Mouse (Mus musculus): ENCODE results near the gene Espn. TPM values are rescaled to one million over a fixed set of nuclear protein-coding genes. Genes with fewer than 3 reads are reported as not detected.
A peak's percentile ranks its signal among the peaks of the same experiment; 100 is the strongest.

Espn gene
- polyA plus RNA-seq, 1 experiment from 2014 or later, result 13.8 TPM

DNA sequence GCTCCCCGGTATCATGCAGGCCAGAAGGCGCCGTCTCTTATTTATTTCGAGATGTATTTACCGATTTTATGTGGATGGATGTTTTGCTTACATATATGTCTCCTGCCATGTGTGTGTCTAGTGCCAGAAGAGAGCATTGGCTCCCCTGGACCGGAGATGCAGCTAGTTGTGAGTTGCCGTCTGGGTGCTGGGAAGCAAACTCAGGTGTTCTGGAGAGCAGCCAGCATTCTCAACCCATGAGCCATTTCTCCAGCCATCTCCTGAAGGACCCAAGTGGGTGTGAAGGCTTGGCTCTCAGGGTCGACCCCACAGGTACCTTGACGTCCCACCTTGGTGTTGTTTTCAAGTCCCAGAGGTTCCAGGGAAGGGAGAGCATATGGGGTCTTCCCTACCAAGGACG lies 30.0 kb upstream of the Espn start:
- WGBS, result 82% methylated on average over 10 of the region's 10 CpGs
- no peak for DNase-seq (ENCODE audit: low spot score)
- TF ChIP-seq EP300 (optimal IDR thresholded peaks at IDR 0.05) (no peak), CTCF (IDR thresholded peaks at IDR 0.05; ENCODE audit: low read depth) (no peak)

DNA sequence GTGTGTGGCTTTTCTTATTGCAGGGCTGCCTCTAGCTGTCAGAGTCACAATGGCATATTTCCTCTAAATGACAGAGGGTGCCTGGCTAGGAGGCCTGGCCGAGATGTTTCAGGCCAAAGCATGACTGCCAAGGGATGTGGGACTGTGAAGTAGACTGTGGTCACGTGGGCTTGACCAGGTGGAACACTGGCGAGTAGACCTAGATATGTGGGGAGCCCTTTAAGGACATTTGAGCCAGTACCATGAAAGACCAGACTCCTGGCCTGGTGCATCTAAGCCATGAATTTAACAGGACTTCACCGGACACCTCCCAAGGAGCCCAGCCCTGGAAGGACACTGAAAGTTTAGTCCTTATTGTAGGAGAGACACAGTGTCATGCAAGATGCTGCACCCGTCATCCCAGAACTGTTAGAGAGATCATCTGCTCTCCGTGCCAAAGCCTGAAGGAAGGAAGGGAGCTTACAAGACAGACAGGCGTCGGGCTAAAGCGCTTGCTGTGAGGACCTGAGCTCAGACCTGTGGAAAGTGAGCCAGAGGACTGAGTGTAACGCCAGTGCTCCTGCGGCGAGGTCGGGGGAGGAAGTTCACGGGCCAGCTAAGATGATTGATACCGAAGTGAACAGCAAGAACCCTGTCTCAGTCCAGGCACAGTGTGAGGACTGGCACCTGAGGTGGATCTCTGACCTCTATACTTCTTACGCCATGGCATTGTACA lies 27.9 kb upstream of the Espn start:
- no peak overlapping the region for H3K9ac ChIP-seq (ENCODE audit: low read length)
- H3K4me2 ChIP-seq (replicated peaks; ENCODE audit: low read depth), result no peak overlapping the region
- no peaks in the 10 kb centered on the region for H3K27me3 ChIP-seq (ENCODE audit: control insufficient read depth, insufficient read depth, low read length)
- 0 out of 2 replicates have a peak, but pooled peaks cover 8% of the 10 kb centered on the region for H3K4me1 ChIP-seq (replicated peaks; ENCODE audit: control insufficient read depth, insufficient read depth)
- 88% methylated on average over 16 of the region's 16 CpGs for WGBS
- H3K27ac ChIP-seq (replicated peaks), result no peak overlapping the region
- no peaks in the 10 kb centered on the region for H3K36me3 ChIP-seq (ENCODE audit: control insufficient read depth, insufficient read depth, low read length)
- no peaks in the 10 kb centered on the region for H3K9me3 ChIP-seq (ENCODE audit: control insufficient read depth, low read length)
- no peak overlapping the region for H3K4me3 ChIP-seq (ENCODE audit: low read depth, low read length)
- DNase-seq (ENCODE audit: low spot score), result no peak
- no peak for ATAC-seq (ENCODE audit: low FRiP score, low TSS enrichment)
- TF ChIP-seq EP300 (optimal IDR thresholded peaks at IDR 0.05) (no peak), CTCF (IDR thresholded peaks at IDR 0.05; ENCODE audit: low read depth) (no peak)

More for the DNA sequence above, 30.0 kb upstream of the Espn start:
- H3K9ac ChIP-seq (ENCODE audit: low read length), result no peak overlapping the region
- H3K27ac ChIP-seq (replicated peaks), result no peak overlapping the region
- no peaks in the 10 kb centered on the region for H3K9me3 ChIP-seq (ENCODE audit: control insufficient read depth, low read length)
- peaks cover 20% of the 10 kb centered on the region for H3K4me1 ChIP-seq (replicated peaks; ENCODE audit: control insufficient read depth, insufficient read depth)
- no peak overlapping the region for H3K4me2 ChIP-seq (replicated peaks; ENCODE audit: low read depth)
- no peaks in the 10 kb centered on the region for H3K36me3 ChIP-seq (ENCODE audit: control insufficient read depth, insufficient read depth, low read length)
- ATAC-seq (ENCODE audit: low FRiP score, low TSS enrichment), result no peak
- no peaks in the 10 kb centered on the region for H3K27me3 ChIP-seq (ENCODE audit: control insufficient read depth, insufficient read depth, low read length)
- no peak overlapping the region for H3K4me3 ChIP-seq (ENCODE audit: low read depth, low read length)

DNA sequence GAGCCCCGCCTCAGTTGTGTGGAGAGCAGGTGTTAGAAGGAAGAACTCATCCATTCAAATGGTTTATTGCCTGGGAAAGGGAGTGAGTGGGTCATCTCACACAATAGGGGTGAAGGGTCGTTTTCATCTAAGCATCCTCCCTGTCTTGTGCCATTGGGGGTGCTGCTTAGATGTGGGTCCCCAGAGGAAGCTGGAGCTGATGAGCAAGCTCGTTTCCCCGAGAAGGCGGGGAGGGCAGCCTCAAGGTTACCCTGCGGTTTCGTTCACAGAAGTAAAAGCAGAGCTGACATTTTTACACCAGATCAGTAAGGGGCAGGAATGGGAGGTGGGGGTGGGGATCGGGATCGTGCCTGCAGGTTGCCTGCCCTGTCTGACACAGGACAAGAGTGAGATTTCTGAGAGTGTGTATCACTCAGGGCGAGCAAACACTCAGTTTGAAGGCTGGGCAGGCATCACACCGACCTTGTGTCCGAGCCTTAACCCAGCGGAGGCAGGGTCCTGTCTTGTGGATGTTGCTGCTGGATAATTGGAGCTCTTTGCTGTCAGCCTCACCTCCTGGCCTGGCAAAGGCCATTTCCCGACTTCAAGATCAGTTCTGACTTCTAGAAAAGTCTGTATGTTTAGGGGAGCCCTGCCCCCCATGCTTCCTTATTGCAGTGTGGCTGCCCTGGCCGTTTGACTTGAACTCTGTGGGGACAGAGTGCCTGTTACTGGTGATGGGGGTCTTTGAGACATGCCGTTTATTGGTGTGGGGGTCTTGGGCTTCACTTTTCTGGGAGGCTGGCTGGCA lies 26.9 kb upstream of the Espn start:
- DNase-seq (ENCODE audit: low spot score), result no peak
- Histone ChIP-seq H3K4me1 (replicated peaks; ENCODE audit: control insufficient read depth, insufficient read depth) (0 out of 2 replicates have a peak, but pooled peaks cover 5% of the 10 kb centered on the region), H3K36me3 (ENCODE audit: control insufficient read depth, insufficient read depth, low read length) (no peaks in the 10 kb centered on the region), H3K27ac (replicated peaks) (no peak overlapping the region), H3K4me3 (ENCODE audit: low read depth, low read length) (peak overlapping the region; percentile 67; the same call in 1 of the 2 replicates), H3K9ac (ENCODE audit: low read length) (no peak overlapping the region), H3K9me3 (ENCODE audit: control insufficient read depth, low read length) (no peaks in the 10 kb centered on the region), H3K4me2 (replicated peaks; ENCODE audit: low read depth) (peak overlapping the region; percentile 93), H3K27me3 (ENCODE audit: control insufficient read depth, insufficient read depth, low read length) (no peaks in the 10 kb centered on the region)
- TF ChIP-seq CTCF (IDR thresholded peaks at IDR 0.05; ENCODE audit: low read depth) (no peak), EP300 (optimal IDR thresholded peaks at IDR 0.05) (no peak)
- ATAC-seq (ENCODE audit: low FRiP score, low TSS enrichment), result no peak
- WGBS, result 36% methylated on average over 16 of the region's 16 CpGs

- TF ChIP-seq CTCF (IDR thresholded peaks at IDR 0.05; ENCODE audit: low read depth) (no peak), EP300 (optimal IDR thresholded peaks at IDR 0.05) (no peak)
- Histone ChIP-seq H3K27me3 (ENCODE audit: control insufficient read depth, insufficient read depth, low read length) (no peaks in the 10 kb centered on the region), H3K4me2 (replicated peaks; ENCODE audit: low read depth) (peak overlapping the region; percentile 93), H3K4me1 (replicated peaks; ENCODE audit: control insufficient read depth, insufficient read depth) (0 out of 2 replicates have a peak, but pooled peaks cover 5% of the 10 kb centered on the region), H3K36me3 (ENCODE audit: control insufficient read depth, insufficient read depth, low read length) (no peaks in the 10 kb centered on the region), H3K9ac (ENCODE audit: low read length) (peak overlapping the region; percentile 56), H3K27ac (replicated peaks) (no peak overlapping the region), H3K9me3 (ENCODE audit: control insufficient read depth, low read length) (no peaks in the 10 kb centered on the region), H3K4me3 (ENCODE audit: low read depth, low read length) (peak overlapping the region; percentile 67)
- peak; percentile 50 for DNase-seq (ENCODE audit: low spot score)
- peak; percentile 43 for ATAC-seq (ENCODE audit: low FRiP score, low TSS enrichment)
- under 1% methylated on average over 35 of the region's 35 CpGs for WGBS
Observed at GRCm38 (mm10) chr4:152178344-152178864, 26.2 kb upstream of the Espn start.

- ATAC-seq (ENCODE audit: low FRiP score, low TSS enrichment), result peak; percentile 96
- Histone ChIP-seq H3K9me3 (ENCODE audit: control insufficient read depth, low read length) (no peaks in the 10 kb centered on the region), H3K4me3 (ENCODE audit: low read depth, low read length) (peak within 1 kb of the TSS; percentile 67), H3K4me2 (replicated peaks; ENCODE audit: low read depth) (peak within 1 kb of the TSS; percentile 93), H3K4me1 (replicated peaks; ENCODE audit: control insufficient read depth, insufficient read depth) (0 out of 2 replicates have a peak, but pooled peaks cover 5% of the 10 kb centered on the region), H3K27me3 (ENCODE audit: control insufficient read depth, insufficient read depth, low read length) (no peaks in the 10 kb centered on the region), H3K9ac (ENCODE audit: low read length) (peak within 1 kb of the TSS; percentile 81), H3K36me3 (ENCODE audit: control insufficient read depth, insufficient read depth, low read length) (no peaks in the 10 kb centered on the region), H3K27ac (replicated peaks) (peak within 1 kb of the TSS; percentile 88)
- DNase-seq (ENCODE audit: low spot score), result peak; percentile 95
- no peak for TF ChIP-seq CTCF (IDR thresholded peaks at IDR 0.05; ENCODE audit: low read depth)
- no peak for TF ChIP-seq EP300 (optimal IDR thresholded peaks at IDR 0.05)
- WGBS, result under 1% methylated on average over 59 of the region's 108 CpGs
Observed at GRCm38 (mm10) chr4:152177537-152178343, 25.6 kb upstream of the Espn start, which contains the start of gene Acot7. Acot7 (plus strand) TSS chr4:152178134.

Measured in stomach, postnatal 0 days (tissue).